Mouse (Mus musculus) left cerebral cortex, adult 11 months (tissue): Measurements from ENCODE around the gene Pcdh9.

Source experiments
- DNase-seq: peaks from one replicate; pipeline ENCODE4 v3.0.0; 2022; ENCODE audit warnings: low spot score

Gene Pcdh9

DNA sequence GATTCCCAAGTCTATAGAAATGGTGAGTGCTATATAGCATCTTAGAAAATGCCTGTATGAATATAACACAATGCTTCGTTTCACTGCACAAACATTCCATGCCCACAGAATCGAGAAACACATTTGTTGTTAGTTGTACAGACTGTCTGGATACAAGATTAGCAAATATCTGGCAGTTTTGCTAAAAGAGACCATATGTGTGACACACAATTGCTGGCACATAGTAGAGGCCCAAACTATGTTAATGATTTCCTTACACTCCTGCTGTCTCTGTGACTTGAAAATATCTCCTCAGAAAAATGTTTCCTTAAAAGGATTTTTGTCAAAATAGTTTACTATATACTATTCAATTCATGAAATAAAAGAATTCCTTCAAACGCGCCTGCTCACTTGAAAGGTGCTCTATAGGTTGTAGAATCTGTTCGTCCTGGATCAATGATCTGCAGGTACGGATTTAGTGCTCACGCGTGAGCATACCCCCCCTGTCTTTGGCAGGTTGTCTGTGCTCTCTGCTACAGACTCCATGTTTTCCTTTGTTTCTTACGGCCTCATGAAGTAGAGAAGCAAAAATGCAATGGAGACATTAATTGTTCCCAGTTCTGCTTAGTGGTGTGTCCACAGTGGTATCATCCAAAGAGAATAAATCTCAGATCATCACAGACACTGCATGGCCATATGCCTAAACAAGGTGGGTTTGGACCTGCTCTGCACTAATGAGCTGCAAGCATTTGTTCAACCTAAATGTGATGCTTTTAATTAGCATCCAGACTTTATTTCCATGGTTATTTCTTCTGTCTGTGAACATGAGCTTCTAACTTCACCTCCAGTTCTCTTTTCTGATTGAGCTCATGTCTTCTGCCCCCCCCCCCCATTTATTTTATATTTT is 707.6 kb downstream of the Pcdh9 start:
- no peak for DNase-seq

DNA sequence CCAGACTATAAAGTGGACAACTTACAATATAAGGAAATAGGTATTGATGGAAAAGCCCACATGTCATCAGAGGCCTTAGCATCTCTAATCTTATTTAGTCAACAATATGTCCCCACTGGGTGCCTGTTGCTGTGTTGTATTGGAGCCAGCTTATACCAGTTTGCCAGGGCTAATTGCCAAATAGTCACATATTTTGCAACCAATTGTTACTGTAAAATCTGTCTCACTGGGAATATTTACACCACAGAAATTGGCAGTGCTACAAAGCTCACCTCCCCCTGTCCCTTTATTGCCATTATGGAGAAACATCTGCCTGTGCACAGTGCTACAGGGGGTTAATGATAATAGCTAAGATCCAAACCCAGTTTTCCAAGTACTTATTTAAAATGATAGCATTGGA is 721.3 kb downstream of the Pcdh9 start:
- no peak for DNase-seq

DNA sequence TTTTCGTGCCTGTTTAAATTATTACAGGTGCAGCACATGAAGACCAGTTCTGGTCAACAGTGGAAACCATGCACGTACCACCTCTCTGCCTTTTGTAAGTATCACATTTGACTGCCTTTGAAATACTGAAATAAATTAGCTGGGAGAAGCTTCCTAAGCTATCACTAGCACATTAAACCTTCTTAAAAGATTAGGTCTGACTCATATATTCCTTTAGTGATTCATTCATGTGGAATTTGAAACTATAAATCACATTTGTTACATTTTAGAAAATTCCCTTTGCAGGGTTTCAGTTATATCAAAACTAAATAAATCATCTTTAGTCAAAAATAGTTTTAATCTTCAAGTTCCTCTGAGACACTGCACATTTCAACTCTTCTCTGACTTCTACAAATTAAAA is 722.1 kb downstream of the Pcdh9 start:
- DNase-seq: no peak

DNA sequence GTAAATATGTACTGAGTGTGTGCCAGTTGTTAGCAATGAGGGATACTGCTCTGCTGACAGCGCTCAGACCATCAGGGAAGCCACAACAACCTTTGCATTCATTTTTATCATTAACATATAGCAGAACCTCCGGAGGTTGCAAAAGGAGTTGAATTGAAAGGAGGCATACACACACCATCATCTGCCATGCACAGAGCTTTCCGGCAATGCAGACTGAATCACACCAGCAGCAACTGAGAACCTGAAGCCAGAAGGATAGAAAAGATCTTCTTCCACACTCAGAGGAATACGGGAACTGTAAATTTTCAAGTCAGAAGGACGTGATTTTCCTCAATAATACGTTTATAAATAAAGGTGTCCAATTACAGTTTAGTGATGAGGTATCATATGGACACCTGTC is 747.1 kb downstream of the Pcdh9 start:
- DNase-seq: no peak

- no peak for DNase-seq
Measured at GRCm38 (mm10) chr14:93142076-93142475, 748.4 kb downstream of the Pcdh9 start.

DNA sequence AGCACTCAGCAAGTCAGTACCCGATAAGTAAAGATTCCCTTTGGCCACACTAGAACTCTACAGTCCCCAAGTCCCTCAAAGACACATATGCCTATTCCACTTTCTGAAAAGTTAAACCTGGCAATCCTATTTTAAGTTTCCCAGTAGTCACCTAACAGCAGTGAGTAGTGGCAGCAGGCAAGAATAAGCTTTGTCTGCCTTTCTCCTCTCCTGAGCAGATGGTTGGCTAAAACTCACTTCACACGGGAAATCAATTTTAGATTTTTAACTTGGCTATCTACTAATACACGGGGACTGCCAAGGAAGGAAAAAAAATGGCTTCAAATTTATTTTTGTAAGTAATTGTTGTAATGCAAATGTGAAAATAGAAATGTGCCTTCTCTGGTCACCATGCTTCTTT is 763.5 kb downstream of the Pcdh9 start:
- no peak for DNase-seq

DNA sequence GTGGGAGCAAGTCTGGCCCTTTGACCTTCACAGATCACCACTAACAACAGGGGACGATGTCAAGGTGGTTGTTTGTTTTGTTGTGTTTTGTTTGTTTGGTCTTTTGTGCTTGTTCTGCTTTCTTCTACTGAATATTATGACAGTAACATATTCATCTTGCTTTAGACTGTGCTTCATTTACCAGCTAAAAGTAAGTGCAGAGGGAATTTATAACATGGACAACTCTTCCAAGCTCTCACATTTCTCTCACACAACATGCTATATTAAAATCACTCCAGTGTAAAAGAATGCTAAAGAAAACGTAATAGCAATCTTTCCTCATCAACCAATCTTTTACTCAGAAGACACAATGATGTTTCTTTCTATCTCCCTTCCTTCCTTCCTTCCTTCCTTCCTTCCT is 787.7 kb downstream of the Pcdh9 start:
- no peak for DNase-seq

- no peak for DNase-seq
Measured at GRCm38 (mm10) chr14:93095081-93095480, 795.4 kb downstream of the Pcdh9 start.

GRCm38 (mm10) chr14:93092806-93093205 is 797.7 kb downstream of the Pcdh9 start:
- no peak for DNase-seq

DNA sequence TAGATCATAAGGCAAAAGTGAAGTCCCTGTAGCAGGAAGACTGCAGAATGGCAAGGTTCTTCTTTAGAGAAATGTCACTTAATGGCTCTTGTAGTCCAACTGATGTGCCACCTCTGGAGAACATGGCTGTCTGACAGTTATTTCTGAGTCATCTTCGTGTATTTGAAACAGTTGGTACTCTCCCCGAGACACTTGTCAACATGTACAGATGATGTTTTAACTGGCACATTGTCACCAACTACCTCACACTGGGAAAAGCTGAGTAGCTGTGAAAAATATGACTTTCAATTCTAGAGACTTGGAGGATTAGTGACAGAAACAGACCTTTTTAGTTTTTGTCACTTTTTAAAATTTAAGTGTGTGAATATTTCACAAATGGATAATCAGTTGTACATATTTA is 804.8 kb downstream of the Pcdh9 start:
- no peak for DNase-seq

DNA sequence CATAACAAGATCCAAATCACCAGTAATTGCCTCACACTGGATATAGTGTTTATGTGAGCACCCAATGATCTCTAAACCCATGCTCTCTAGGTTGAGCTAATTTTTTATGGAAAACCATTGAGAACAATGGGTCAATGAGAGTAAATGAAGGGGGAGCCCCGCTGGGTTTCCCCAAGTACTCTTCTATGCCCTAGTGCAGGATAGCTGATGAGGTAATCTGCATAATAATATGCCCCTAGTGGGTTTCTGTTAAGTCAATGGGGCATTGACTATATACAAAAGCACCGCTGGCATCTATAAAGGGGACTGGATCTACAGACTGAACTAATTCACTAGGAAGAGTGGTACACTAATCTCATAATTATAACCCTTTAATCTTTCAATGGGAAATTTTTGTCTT is 807.3 kb downstream of the Pcdh9 start:
- DNase-seq: no peak

DNA sequence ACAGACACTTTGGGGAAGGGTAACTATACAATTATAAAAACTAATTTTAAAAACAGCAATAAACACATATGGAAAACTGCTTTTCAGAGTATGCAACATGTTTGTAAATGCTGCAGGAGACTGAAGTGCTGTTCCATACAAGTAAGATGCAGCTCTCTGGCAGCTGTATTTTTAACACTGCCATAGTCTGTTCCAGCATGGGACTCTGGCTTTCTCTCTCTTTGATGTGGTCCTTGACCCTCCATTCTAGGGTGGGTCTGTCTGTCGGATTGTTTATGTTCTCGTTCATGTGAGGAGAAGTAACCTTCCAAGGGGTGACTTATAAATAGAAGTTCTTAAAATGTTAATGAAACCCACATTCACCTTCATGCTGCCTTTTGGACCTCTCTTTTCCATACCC is 809.6 kb downstream of the Pcdh9 start:
- DNase-seq: no peak

DNA sequence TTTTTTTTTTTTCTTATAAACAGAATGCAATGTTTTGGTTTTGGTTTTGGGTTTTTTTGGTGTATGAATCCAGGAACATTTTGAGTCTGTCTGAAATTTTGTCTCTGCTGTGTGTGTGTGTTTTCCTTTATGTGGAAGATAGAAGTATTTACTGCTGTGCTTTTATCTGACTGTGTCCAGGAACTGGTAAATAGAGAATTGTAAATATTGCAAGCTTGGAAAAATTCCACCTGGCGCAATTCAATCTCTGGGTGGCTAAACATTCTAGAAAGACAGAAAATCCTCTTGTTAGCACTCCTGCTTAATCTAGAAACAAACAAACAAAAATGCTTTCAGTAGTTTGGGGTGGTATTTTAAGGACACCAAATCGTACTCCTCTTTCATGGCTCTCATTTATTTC is 814.7 kb downstream of the Pcdh9 start:
- DNase-seq: no peak

DNA sequence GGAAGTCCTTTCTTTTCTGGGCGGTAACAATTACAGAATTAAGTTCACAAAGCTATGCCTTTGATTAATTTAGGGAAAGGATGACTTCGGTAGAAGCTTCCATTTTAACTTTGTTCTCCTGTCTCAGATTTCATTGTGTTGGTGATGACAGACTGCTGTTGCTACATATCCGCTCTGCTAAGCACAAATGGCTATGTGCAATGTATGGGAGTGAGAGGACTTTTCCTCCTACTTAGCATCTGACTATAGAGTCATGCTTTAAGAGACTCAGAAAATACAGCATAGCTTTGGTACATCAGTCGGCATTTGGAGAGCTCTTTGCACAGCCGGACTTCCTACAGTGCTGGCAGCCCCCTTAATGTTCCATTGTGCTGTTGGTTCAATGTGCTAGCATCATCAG is 818.1 kb downstream of the Pcdh9 start:
- DNase-seq: no peak

DNA sequence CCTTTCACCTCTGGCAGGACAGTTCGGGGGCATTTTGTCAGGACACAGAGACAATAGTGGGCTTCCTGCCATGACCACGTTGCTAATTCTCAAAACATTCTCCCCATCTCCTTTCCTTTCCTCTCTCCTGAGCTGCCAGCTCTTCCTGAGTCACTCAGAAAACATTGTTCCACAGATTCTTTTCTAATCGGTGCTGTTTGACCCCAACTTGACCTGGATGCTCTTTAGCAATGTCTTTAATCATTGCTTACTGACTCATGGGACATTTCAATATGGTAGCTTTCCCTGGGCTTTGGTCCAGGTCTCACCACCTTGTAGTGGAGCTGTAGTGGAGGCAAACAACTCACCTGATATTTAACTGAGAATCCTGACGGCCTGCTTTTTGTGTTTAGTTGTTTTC is 820.3 kb downstream of the Pcdh9 start:
- DNase-seq: no peak

- no peak for DNase-seq
Measured at GRCm38 (mm10) chr14:93067411-93068336, 822.8 kb downstream of the Pcdh9 start.

- no peak for DNase-seq
Measured at GRCm38 (mm10) chr14:93066732-93067410, 823.6 kb downstream of the Pcdh9 start.

GRCm38 (mm10) chr14:93061824-93062620 is 828.5 kb downstream of the Pcdh9 start:
- no peak for DNase-seq

DNA sequence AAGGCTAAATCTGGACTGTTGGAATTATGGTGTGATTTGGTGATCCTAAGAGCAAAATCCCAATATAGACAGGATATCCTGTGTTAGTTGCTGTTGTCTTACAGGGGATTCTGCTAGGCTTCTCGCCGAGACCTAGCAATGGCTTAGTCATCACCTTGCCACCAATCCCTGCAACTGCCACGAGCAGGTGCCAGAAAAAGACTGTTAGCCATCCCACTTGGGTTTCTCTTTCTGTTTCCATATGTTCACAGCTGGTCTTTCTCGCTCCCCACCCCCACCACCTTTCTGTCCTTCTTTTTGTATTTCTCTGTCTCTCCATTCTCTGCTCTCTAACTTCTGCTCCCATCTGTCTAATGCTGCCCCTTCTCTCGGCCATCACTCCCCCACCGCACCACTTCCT is 831.7 kb downstream of the Pcdh9 start:
- DNase-seq: no peak

GRCm38 (mm10) chr14:93055997-93056396 is 834.5 kb downstream of the Pcdh9 start:
- DNase-seq: no peak

DNA sequence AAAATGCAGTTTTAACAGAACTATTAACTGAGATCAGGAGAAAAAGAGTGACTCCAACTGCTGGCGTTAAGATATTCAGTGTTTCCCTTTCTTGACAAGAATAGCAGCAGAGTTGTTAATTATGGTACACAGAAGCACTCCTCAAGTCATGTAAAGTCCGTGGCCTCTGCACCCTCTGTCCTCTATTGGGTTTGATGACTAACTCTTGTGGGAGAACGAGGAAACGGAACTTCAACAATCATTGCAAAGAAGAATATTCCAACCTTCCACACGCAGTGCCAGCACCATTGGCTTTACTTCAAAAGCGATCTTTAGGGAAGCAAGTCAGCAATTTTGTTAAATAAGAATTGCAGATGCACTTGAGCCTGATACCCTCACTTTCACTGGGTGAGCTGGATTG is 849.9 kb downstream of the Pcdh9 start:
- no peak for DNase-seq
